In the genomic region with DNA sequence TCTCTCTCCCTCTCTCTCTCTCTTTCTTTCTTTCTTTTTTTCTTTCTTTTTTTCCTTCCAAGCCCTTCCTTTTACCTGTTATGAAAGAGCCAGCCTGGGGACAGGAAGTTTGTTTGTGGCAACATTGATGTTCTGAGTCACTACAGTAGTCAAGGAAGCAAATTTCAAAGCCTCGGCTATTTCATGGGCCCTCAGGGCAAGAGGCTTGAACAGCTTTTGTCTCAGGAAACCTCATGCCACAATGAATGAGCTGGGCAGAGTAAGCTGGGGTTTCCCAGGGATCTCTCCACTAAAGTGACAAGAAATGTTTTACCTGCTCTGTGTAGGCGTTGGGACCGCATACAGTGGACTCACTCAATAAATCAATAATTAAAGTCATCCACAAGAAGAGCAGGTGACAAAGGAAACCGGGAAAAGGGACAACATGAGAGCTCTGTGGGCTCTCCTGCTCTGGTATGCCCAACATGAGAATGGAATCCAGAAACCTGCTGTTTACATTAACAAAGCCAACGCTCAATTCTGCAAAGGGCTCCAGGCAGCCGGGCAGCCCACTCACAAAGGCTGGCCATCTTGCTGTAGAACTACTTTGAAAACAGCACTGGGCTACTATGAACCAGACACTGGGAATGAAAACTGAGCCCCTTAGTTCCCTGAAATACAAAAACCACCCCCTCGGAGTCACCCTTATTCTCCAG, we compare ENCODE assay signal across 21 mouse cellular contexts. TPM values are rescaled to one million over a fixed set of nuclear protein-coding genes. Genes with fewer than 3 reads are reported as not detected.
DNase-seq lines count a peak whose midpoint lies in the region; ATAC-seq and TF ChIP-seq lines count a peak whose summit lies in the region.
"Had no signal": no experiment of that assay in that cellular context is flagged by ENCODE, and none has a peak within 500 bp of the region (broad histone marks: within the 10 kb centered on the region; RNA-seq: fewer than 3 reads in every experiment).

No protein-coding gene starts in this region.

- no peak for TF ChIP-seq EP300 in liver, postnatal 0 days (IDR thresholded peaks at IDR 0.05; ENCODE audit: low read depth)

- WGBS in liver, postnatal 0 days (ENCODE audit: insufficient replicate concordance), result 60% methylated on average over 7 of the region's 7 CpGs
- WGBS in liver, embryonic 11.5 days, result 65% methylated on average over 7 of the region's 7 CpGs
- 63% methylated on average over 7 of the region's 7 CpGs for WGBS in hindbrain, embryonic 10.5 days

- DNase-seq in cerebellum, postnatal 10 days, result peak; percentile 63 to 70
- no peak for DNase-seq in cerebellum, adult 8-10 months
- DNase-seq in liver, postnatal 0 days, result no peak
- DNase-seq in liver, embryonic 11.5 days (ENCODE audit: low spot score), result no peak
- DNase-seq in CD4-positive helper T cell, adult 2 months (ENCODE audit: low read depth, low spot score), result peak; percentile 60
- DNase-seq in gastrocnemius, postnatal 10 days, result no peak
- DNase-seq in hindbrain, embryonic 10.5 days (ENCODE audit: low spot score), result no peak
- DNase-seq: cerebellum, postnatal 36 days; heart, adult 2 months; heart, postnatal 4 days; kidney, adult 2 months; kidney, postnatal 14 days; right cerebral cortex, adult 18-20 months; thymus, postnatal 25 days had no signal

- no peaks in the 10 kb centered on the region for H3K27me3 ChIP-seq in liver, postnatal 0 days (ENCODE audit: insufficient read depth, low read length)
- no peaks in the 10 kb centered on the region for H3K27me3 ChIP-seq in liver, embryonic 11.5 days (replicated peaks; ENCODE audit: control insufficient read depth, insufficient read depth, low read length)
- H3K27me3 ChIP-seq in hindbrain, embryonic 10.5 days (ENCODE audit: insufficient read depth, poor library complexity, severe bottlenecking), result no peaks in the 10 kb centered on the region
- H3K27me3 ChIP-seq: CH12.LX; forebrain, embryonic 13.5 days; liver, embryonic 15.5 days; neural tube, embryonic 13.5 days had no signal

- peaks cover 22% of the 10 kb centered on the region for H3K4me1 ChIP-seq in liver, postnatal 0 days (ENCODE audit: insufficient read depth)
- H3K4me1 ChIP-seq in liver, embryonic 11.5 days (replicated peaks; ENCODE audit: control insufficient read depth, insufficient read depth, low read length), result no peaks in the 10 kb centered on the region
- peaks cover 17% of the 10 kb centered on the region for H3K4me1 ChIP-seq in hindbrain, embryonic 10.5 days (replicated peaks)

- no peaks in the 10 kb centered on the region for H3K9me3 ChIP-seq in liver, postnatal 0 days (ENCODE audit: low read length)
- no peaks in the 10 kb centered on the region for H3K9me3 ChIP-seq in liver, embryonic 11.5 days (ENCODE audit: control insufficient read depth, low read length)
- H3K9me3 ChIP-seq in hindbrain, embryonic 10.5 days, result no peaks in the 10 kb centered on the region
- H3K9me3 ChIP-seq: forebrain, embryonic 13.5 days; liver, embryonic 15.5 days; midbrain, embryonic 13.5 days; neural tube, embryonic 13.5 days had no signal

- H3K4me3 ChIP-seq in liver, postnatal 0 days (ENCODE audit: low read depth, low read length), result no peak overlapping the region
- no peak overlapping the region for H3K4me3 ChIP-seq in liver, embryonic 11.5 days (ENCODE audit: low read depth, low read length)
- H3K4me3 ChIP-seq in hindbrain, embryonic 10.5 days, result no peak overlapping the region
- H3K4me3 ChIP-seq: forebrain, embryonic 13.5 days; heart, adult 2 months; liver, embryonic 15.5 days; midbrain, embryonic 13.5 days; neural tube, embryonic 13.5 days had no signal

- H3K4me2 ChIP-seq in liver, postnatal 0 days (ENCODE audit: low read depth, low read length), result no peak overlapping the region
- no peak overlapping the region for H3K4me2 ChIP-seq in liver, embryonic 11.5 days
- H3K4me2 ChIP-seq: forebrain, embryonic 13.5 days; liver, embryonic 15.5 days; midbrain, embryonic 13.5 days; neural tube, embryonic 13.5 days had no signal

- H3K27ac ChIP-seq in liver, postnatal 0 days (ENCODE audit: low read depth), result peak overlapping the region; percentile 31; the same call in 1 of the 2 replicates
- H3K27ac ChIP-seq in liver, embryonic 11.5 days (ENCODE audit: low read depth, low read length), result no peak overlapping the region
- H3K27ac ChIP-seq in hindbrain, embryonic 10.5 days, result no peak overlapping the region
- H3K27ac ChIP-seq: forebrain, embryonic 13.5 days; heart, adult 2 months; liver, embryonic 15.5 days; midbrain, embryonic 13.5 days; neural tube, embryonic 13.5 days had no signal

- H3K36me3 ChIP-seq in liver, postnatal 0 days (replicated peaks; ENCODE audit: insufficient read depth, low read length), result no peaks in the 10 kb centered on the region
- H3K36me3 ChIP-seq in liver, embryonic 11.5 days (ENCODE audit: control insufficient read depth, insufficient read depth, low read length), result no peaks in the 10 kb centered on the region
- no peaks in the 10 kb centered on the region for H3K36me3 ChIP-seq in hindbrain, embryonic 10.5 days
- H3K36me3 ChIP-seq: liver, embryonic 15.5 days; midbrain, embryonic 13.5 days; neural tube, embryonic 13.5 days had no signal

- no peak for ATAC-seq in liver, postnatal 0 days
- ATAC-seq in liver, embryonic 11.5 days (replicated peaks; ENCODE audit: low FRiP score), result no peak
- ATAC-seq in hematopoietic stem cell, adult 5-6 weeks (replicated peaks in 1 of 2; ENCODE audit: insufficient read depth in 1 of 2, low FRiP score in 2 of 2, low TSS enrichment in 1 of 2, low read depth in 1 of 2, poor library complexity in 2 of 2, severe bottlenecking in 2 of 2), result peak; percentile 19 to 20; a peak in 1 of 4 replicates
- ATAC-seq: forebrain, embryonic 13.5 days; midbrain, embryonic 13.5 days had no signal

- no peak for TF ChIP-seq CTCF in liver, postnatal 0 days (IDR thresholded peaks at IDR 0.05; ENCODE audit: low read depth)

- H3K9ac ChIP-seq in liver, postnatal 0 days (replicated peaks), result no peak overlapping the region
- no peak overlapping the region for H3K9ac ChIP-seq in liver, embryonic 11.5 days (ENCODE audit: low read depth, low read length)
- H3K9ac ChIP-seq: forebrain, embryonic 13.5 days; liver, embryonic 15.5 days; midbrain, embryonic 13.5 days; neural tube, embryonic 13.5 days had no signal

RNA-seq across cellular contexts. Expression of a gene that starts 4.1 kb away (rescaled TPM):
- 16.5 and 23.0 TPM in 2 replicates for polyA plus RNA-seq in liver, postnatal 0 days (2015; fragmentation: Nextera tagmentation; extraction: Ambion mirVana)
- 13.2 and 19.0 TPM in 2 replicates for polyA plus RNA-seq in liver, embryonic 11.5 days (2014; fragmentation: Nextera tagmentation; extraction: Ambion mirVana)
- total RNA-seq in hematopoietic stem cell, adult 5-6 weeks (2017), result 23.5 and 34.6 TPM in 2 replicates
- total RNA-seq in gastrocnemius, postnatal 10 days (2021), result 10 to 100 TPM in 1 of 2 experiments, 1 to 10 TPM in 1; 9.2 to 12.0 TPM
- 1.7 and 2.9 TPM in 2 replicates for polyA plus RNA-seq in hindbrain, embryonic 10.5 days (2016; fragmentation: Nextera tagmentation; extraction: Ambion mirVana)
- total RNA-seq: MEL had no signal

Comparison
In these comparisons a context has a peak if more than half of its experiments do, and no peak if none do; other contexts are left out.
1. DNase-seq: peak in cerebellum, postnatal 10 days (2 of 2) and CD4-positive helper T cell, adult 2 months (single experiment); none in cerebellum, adult 8-10 months (single experiment), liver, postnatal 0 days (single experiment), liver, embryonic 11.5 days (single experiment), gastrocnemius, postnatal 10 days (single experiment) and hindbrain, embryonic 10.5 days (single experiment).
2. ATAC-seq: peak in hematopoietic stem cell, adult 5-6 weeks (2 of 2); none in liver, postnatal 0 days (single experiment) and liver, embryonic 11.5 days (single experiment).